Mouse (Mus musculus): Measurements from ENCODE around the gene Tenm3. TPM values are rescaled to one million over a fixed set of nuclear protein-coding genes. Genes with fewer than 3 reads are reported as not detected.

The Tenm3 gene
- polyA plus RNA-seq, 1 experiment from 2014 or later, result 4.7 TPM

DNA sequence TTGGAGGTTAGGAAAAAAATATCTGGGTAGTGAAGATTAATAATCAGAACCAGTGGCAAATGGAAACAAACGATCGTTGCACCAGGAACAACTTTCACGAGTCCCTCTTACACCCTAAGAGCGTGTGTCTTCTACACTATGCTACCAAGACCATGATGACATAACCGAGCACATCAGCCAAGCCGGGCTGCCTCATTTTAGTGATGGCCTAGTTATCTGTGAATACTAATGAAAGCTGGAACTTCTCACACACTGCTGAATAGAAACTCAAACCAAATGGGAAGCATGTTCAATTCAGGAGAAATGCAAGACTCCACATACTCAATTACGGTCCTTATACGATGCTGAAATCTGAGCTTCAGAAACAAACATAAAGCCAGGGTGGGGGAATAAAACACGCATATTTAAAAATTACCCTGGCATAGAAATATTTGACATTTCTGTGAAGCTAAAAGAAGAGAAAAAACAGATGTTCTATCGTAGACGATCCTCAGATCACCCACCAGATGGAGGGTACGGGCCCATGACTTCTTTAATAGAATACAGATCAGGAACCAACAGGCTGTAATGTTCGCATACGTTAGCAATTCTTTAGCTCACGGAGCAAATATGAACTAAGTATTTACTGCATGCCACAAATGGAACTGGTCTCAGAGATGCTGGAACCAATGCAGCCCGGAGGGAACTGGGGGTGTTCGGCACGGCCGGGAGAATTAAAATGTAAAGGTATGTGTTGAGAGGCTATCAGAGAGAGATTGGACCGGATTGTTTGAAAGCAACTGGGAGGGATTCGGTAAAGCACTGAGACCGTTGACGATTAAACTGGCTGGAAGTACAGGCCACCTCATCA is 393.1 kb downstream of the Tenm3 start:
- TF ChIP-seq CTCF (IDR thresholded peaks at IDR 0.05; ENCODE audit: low read depth) (no peak), EP300 (IDR thresholded peaks at IDR 0.05; ENCODE audit: low read depth) (no peak)
- Histone ChIP-seq H3K36me3 (replicated peaks; ENCODE audit: insufficient read depth, low read length) (no peaks in the 10 kb centered on the region), H3K9me3 (ENCODE audit: low read length) (no peaks in the 10 kb centered on the region), H3K9ac (replicated peaks) (no peak overlapping the region), H3K27ac (ENCODE audit: low read depth) (no peak overlapping the region), H3K4me3 (ENCODE audit: low read depth, low read length) (no peak overlapping the region), H3K4me2 (ENCODE audit: low read depth, low read length) (no peak overlapping the region), H3K27me3 (ENCODE audit: insufficient read depth, low read length) (no peaks in the 10 kb centered on the region), H3K4me1 (ENCODE audit: insufficient read depth) (no peaks in the 10 kb centered on the region)
- 81% methylated on average over 23 of the region's 23 CpGs for WGBS (ENCODE audit: insufficient replicate concordance)
- ATAC-seq (no peak), DNase-seq (no peak)

DNA sequence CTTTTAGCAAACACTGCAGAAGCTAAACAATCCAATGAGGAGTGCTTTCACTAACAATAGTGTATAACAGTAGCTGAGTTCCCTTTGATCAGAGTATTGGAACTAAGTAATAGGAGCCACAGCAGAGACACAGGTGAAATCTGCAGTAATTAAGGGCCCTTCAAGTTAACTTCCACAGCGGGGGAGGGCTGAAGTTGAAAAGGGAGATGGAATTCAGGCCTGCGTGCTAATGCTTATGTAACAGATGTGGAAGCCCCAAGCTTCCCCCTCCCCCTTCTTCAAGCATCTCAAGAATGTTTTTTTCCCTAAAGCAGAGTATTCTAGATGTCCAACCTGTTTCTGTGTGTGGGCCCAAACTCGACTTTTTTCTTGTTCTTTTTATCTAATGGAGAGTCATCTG is 394.1 kb downstream of the Tenm3 start:
- DNase-seq (no peak), ATAC-seq (no peak)
- no peaks in the 10 kb centered on the region for H3K9me3 ChIP-seq (ENCODE audit: low read length)
- TF ChIP-seq EP300 (IDR thresholded peaks at IDR 0.05; ENCODE audit: low read depth) (no peak), CTCF (IDR thresholded peaks at IDR 0.05; ENCODE audit: low read depth) (no peak)
- H3K4me2 ChIP-seq (ENCODE audit: low read depth, low read length), result no peak overlapping the region
- H3K4me1 ChIP-seq (ENCODE audit: insufficient read depth), result no peaks in the 10 kb centered on the region
- no peaks in the 10 kb centered on the region for H3K36me3 ChIP-seq (replicated peaks; ENCODE audit: insufficient read depth, low read length)
- no peak overlapping the region for H3K9ac ChIP-seq (replicated peaks)
- WGBS (ENCODE audit: insufficient replicate concordance), result 30% methylated on average over 3 of the region's 3 CpGs
- no peak overlapping the region for H3K4me3 ChIP-seq (ENCODE audit: low read depth, low read length)
- no peak overlapping the region for H3K27ac ChIP-seq (ENCODE audit: low read depth)
- no peaks in the 10 kb centered on the region for H3K27me3 ChIP-seq (ENCODE audit: insufficient read depth, low read length)

DNA sequence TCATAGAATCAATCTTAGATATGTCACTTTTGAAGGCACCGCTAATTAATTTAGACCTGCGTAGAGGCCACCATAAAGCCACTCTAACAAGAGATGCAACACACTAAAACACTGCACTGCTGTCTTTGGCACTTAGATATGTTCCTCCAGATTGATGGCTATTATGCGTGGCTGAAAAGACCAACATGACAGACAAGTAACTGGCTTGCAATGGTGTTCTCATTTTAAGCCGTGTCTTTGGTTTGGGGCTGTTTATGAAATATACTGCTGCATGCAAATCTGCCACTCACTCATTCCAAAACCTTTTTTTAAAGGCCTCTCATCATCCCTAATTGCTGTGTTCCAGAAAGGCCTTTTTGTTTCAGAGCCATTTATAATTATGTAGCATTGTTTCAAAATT is 398.1 kb downstream of the Tenm3 start:
- no peaks in the 10 kb centered on the region for H3K9me3 ChIP-seq (ENCODE audit: low read length)
- H3K4me2 ChIP-seq (ENCODE audit: low read depth, low read length), result no peak overlapping the region
- H3K9ac ChIP-seq (replicated peaks), result no peak overlapping the region
- no peak for TF ChIP-seq EP300 (IDR thresholded peaks at IDR 0.05; ENCODE audit: low read depth)
- TF ChIP-seq CTCF (IDR thresholded peaks at IDR 0.05; ENCODE audit: low read depth), result no peak
- H3K27ac ChIP-seq (ENCODE audit: low read depth), result no peak overlapping the region
- H3K4me1 ChIP-seq (ENCODE audit: insufficient read depth), result no peaks in the 10 kb centered on the region
- no peak for ATAC-seq
- H3K36me3 ChIP-seq (replicated peaks; ENCODE audit: insufficient read depth, low read length), result no peaks in the 10 kb centered on the region
- 84% methylated on average over 4 of the region's 4 CpGs for WGBS (ENCODE audit: insufficient replicate concordance)
- DNase-seq, result no peak
- no peaks in the 10 kb centered on the region for H3K27me3 ChIP-seq (ENCODE audit: insufficient read depth, low read length)
- no peak overlapping the region for H3K4me3 ChIP-seq (ENCODE audit: low read depth, low read length)

DNA sequence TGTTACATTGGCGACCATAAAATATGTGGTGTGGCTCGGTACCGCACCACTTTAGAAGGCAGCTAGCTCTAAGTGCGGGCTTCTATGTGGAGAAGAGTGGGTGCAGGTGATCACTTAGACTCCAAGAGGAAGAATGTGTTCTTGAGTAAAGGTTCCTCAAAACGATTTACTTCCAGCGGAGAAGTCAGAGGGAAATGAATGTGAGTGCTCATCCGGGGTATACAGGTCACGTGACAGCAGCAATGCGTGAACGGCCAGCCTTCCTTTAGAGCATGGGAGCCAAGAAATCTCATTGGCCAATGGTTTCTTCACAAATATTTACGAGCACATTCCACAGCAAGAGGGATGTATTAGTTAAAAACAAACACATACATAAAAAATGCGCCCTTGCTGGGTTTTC is 404.3 kb downstream of the Tenm3 start:
- Histone ChIP-seq H3K9me3 (ENCODE audit: low read length) (no peaks in the 10 kb centered on the region), H3K36me3 (replicated peaks; ENCODE audit: insufficient read depth, low read length) (no peaks in the 10 kb centered on the region), H3K4me3 (ENCODE audit: low read depth, low read length) (no peak overlapping the region), H3K27me3 (ENCODE audit: insufficient read depth, low read length) (no peaks in the 10 kb centered on the region), H3K4me2 (ENCODE audit: low read depth, low read length) (no peak overlapping the region), H3K27ac (ENCODE audit: low read depth) (no peak overlapping the region), H3K9ac (replicated peaks) (no peak overlapping the region), H3K4me1 (ENCODE audit: insufficient read depth) (no peaks in the 10 kb centered on the region)
- no peak for TF ChIP-seq CTCF (IDR thresholded peaks at IDR 0.05; ENCODE audit: low read depth)
- TF ChIP-seq EP300 (IDR thresholded peaks at IDR 0.05; ENCODE audit: low read depth), result no peak
- ATAC-seq (no peak), DNase-seq (no peak)
- WGBS (ENCODE audit: insufficient replicate concordance), result 82% methylated on average over 12 of the region's 12 CpGs

- DNase-seq, result no peak
- no peak overlapping the region for H3K27ac ChIP-seq (ENCODE audit: low read depth)
- no peaks in the 10 kb centered on the region for H3K27me3 ChIP-seq (ENCODE audit: insufficient read depth, low read length)
- no peak overlapping the region for H3K9ac ChIP-seq (replicated peaks)
- 69% methylated on average over 16 of the region's 16 CpGs for WGBS (ENCODE audit: insufficient replicate concordance)
- TF ChIP-seq CTCF (IDR thresholded peaks at IDR 0.05; ENCODE audit: low read depth) (no peak), EP300 (IDR thresholded peaks at IDR 0.05; ENCODE audit: low read depth) (no peak)
- H3K4me3 ChIP-seq (ENCODE audit: low read depth, low read length), result no peak overlapping the region
- no peaks in the 10 kb centered on the region for H3K9me3 ChIP-seq (ENCODE audit: low read length)
- no peak for ATAC-seq
- H3K4me2 ChIP-seq (ENCODE audit: low read depth, low read length), result no peak overlapping the region
- no peaks in the 10 kb centered on the region for H3K36me3 ChIP-seq (replicated peaks; ENCODE audit: insufficient read depth, low read length)
- H3K4me1 ChIP-seq (ENCODE audit: insufficient read depth), result no peaks in the 10 kb centered on the region
Observed at GRCm38 (mm10) chr8:48437523-48438207, 406.1 kb downstream of the Tenm3 start.

- no peaks in the 10 kb centered on the region for H3K4me1 ChIP-seq (ENCODE audit: insufficient read depth)
- H3K4me3 ChIP-seq (ENCODE audit: low read depth, low read length), result no peak overlapping the region
- TF ChIP-seq EP300 (IDR thresholded peaks at IDR 0.05; ENCODE audit: low read depth) (no peak), CTCF (IDR thresholded peaks at IDR 0.05; ENCODE audit: low read depth) (no peak)
- no peaks in the 10 kb centered on the region for H3K27me3 ChIP-seq (ENCODE audit: insufficient read depth, low read length)
- DNase-seq (no peak), ATAC-seq (no peak)
- WGBS (ENCODE audit: insufficient replicate concordance), result 73% methylated on average over 11 of the region's 11 CpGs
- no peak overlapping the region for H3K4me2 ChIP-seq (ENCODE audit: low read depth, low read length)
- no peak overlapping the region for H3K9ac ChIP-seq (replicated peaks)
- no peaks in the 10 kb centered on the region for H3K36me3 ChIP-seq (replicated peaks; ENCODE audit: insufficient read depth, low read length)
- H3K9me3 ChIP-seq (ENCODE audit: low read length), result 0 out of 2 replicates have a peak, but pooled peaks cover 4% of the 10 kb centered on the region
- no peak overlapping the region for H3K27ac ChIP-seq (ENCODE audit: low read depth)
Observed at GRCm38 (mm10) chr8:48425101-48425500, 418.6 kb downstream of the Tenm3 start.

All from liver, postnatal 0 days (tissue).